ENCODE assay signal across 16 mouse cellular contexts in genomic region chr13:109661345-109661744, GRCm38 (mm10).
"Had no signal": no experiment of that assay in that cellular context is flagged by ENCODE, and none has a peak within 500 bp of the region (broad histone marks: within the 10 kb centered on the region; RNA-seq: fewer than 3 reads in every experiment).

No protein-coding gene starts in this region.

- DNase-seq: layer of hippocampus, postnatal 36 days; liver, postnatal 0 days; lung, embryonic 14.5 days; retina, postnatal 1 day; right cerebral cortex, postnatal 25 days; spleen, adult 18-20 months; thymus, postnatal 25 days had no signal

- H3K4me1 ChIP-seq: stomach, embryonic 15.5 days had no signal

- ATAC-seq: liver, postnatal 0 days; lung, postnatal 0 days; midbrain, embryonic 15.5 days had no signal

- H3K4me3 ChIP-seq: left cerebral cortex, adult 2 months; midbrain, embryonic 12.5 days; midbrain, embryonic 15.5 days; neural tube, embryonic 13.5 days; stomach, embryonic 15.5 days had no signal

- H3K36me3 ChIP-seq: midbrain, embryonic 12.5 days; midbrain, embryonic 15.5 days; neural tube, embryonic 13.5 days; stomach, embryonic 15.5 days had no signal

- H3K4me2 ChIP-seq: lung, embryonic 14.5 days; midbrain, embryonic 12.5 days; midbrain, embryonic 15.5 days; neural tube, embryonic 13.5 days; stomach, embryonic 15.5 days had no signal

- H3K27me3 ChIP-seq: midbrain, embryonic 12.5 days; midbrain, embryonic 15.5 days; neural tube, embryonic 13.5 days; stomach, embryonic 15.5 days had no signal

- H3K9me3 ChIP-seq: midbrain, embryonic 12.5 days; midbrain, embryonic 15.5 days; neural tube, embryonic 13.5 days; stomach, embryonic 15.5 days had no signal

- H3K9ac ChIP-seq: liver, embryonic 14.5 days; liver, postnatal 0 days; lung, embryonic 14.5 days; midbrain, embryonic 12.5 days; midbrain, embryonic 15.5 days; neural tube, embryonic 13.5 days; stomach, embryonic 15.5 days had no signal

- H3K27ac ChIP-seq: kidney, postnatal 0 days; left cerebral cortex, adult 2 months; macrophage; midbrain, embryonic 12.5 days; midbrain, embryonic 15.5 days; neural tube, embryonic 13.5 days; stomach, embryonic 15.5 days had no signal
